Mouse (Mus musculus) liver, embryonic 14.5 days (tissue): Measurements from ENCODE around the gene Rpgrip1l.

Source experiments
- CTCF ChIP-seq: IDR thresholded peaks from 2 replicates; pipeline ENCODE4 v1.5.1; 2016; ENCODE audit warnings: antibody characterized with exemption, low read depth, control low read depth
- EP300 ChIP-seq: IDR thresholded peaks from 2 replicates; pipeline ENCODE4 v1.6.1; 2016; ENCODE audit warnings: antibody characterized with exemption, low read depth

DNA sequence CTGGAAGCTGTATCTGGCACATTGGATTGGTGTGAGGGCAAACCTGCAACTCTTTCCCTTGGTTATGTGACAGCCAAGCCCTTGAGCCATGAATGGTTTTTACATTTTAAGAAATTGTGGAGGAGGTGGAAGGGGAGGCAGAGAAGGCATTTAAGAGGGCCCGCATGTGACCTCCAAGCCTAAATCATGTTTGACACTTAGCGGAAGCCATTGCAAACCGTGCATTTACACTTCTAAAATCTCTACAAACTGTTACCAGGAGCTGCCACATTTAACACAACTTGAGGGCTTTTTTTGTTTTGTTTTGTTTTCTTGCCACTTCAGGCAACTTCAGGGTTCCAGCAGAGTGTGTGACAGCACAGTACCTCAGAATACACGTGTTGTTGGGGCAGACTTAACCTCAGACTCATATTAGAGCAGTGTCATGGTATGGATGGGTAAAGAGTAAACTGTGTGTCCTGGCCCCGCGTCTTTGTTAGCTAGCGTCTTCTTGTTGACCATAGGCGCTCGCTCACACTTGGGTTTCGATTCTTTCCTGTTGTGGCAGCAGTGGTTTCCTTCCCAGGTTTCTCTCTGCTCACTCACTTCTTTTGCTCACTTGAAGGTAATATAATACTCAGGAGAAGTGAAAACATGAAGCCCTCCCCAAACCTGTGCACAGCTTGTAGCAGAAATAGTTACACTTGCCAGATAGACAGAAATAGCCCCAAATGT lies 47.7 kb upstream of the Rpgrip1l start:
- no peak for TF ChIP-seq CTCF
- no peak for TF ChIP-seq EP300
